In the genomic region with DNA sequence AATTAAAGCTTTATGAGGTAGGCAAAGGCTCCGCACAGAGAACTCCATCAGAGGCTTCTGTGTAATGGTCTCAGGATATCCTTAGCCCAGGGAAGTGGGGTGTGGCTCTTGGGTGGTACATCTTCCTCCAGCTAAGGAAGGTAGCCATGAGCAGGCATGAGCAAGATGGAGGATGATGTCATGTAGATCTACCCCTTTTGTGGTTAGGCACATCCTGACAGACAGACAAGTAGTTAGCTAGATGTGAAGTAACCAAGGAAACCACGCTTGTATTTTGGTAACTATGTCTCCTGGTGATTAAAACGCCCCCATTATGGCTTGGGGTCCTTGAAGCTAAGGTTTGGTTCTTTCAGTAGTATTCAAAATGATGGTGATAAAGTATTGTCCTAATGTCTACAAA, we compare ENCODE assay signal across 22 mouse cellular contexts.
DNase-seq lines count a peak whose midpoint lies in the region.
"Had no signal": no experiment of that assay in that cellular context is flagged by ENCODE, and none has a peak within 500 bp of the region (broad histone marks: within the 10 kb centered on the region; RNA-seq: fewer than 3 reads in every experiment).

No protein-coding gene starts in this region.

- H3K4me1 ChIP-seq in heart, embryonic 10.5 days, result no peaks in the 10 kb centered on the region
- H3K4me1 ChIP-seq in limb, embryonic 10.5 days, result peaks cover 10% of the 10 kb centered on the region
- H3K4me1 ChIP-seq: midbrain, embryonic 13.5 days; neural tube, embryonic 13.5 days had no signal

- H3K27ac ChIP-seq in heart, embryonic 10.5 days, result no peak overlapping the region
- H3K27ac ChIP-seq in limb, embryonic 10.5 days, result no peak overlapping the region
- H3K27ac ChIP-seq: forebrain, embryonic 10.5 days; kidney, embryonic 15.5 days; limb, embryonic 12.5 days; midbrain, embryonic 13.5 days; neural tube, embryonic 13.5 days had no signal

- no peaks in the 10 kb centered on the region for H3K9me3 ChIP-seq in heart, embryonic 10.5 days
- no peaks in the 10 kb centered on the region for H3K9me3 ChIP-seq in limb, embryonic 10.5 days (replicated peaks)
- H3K9me3 ChIP-seq: forebrain, embryonic 10.5 days; kidney, embryonic 15.5 days; limb, embryonic 12.5 days; midbrain, embryonic 13.5 days; neural tube, embryonic 13.5 days had no signal

- H3K4me3 ChIP-seq in heart, embryonic 10.5 days, result no peak overlapping the region
- no peak overlapping the region for H3K4me3 ChIP-seq in limb, embryonic 10.5 days
- H3K4me3 ChIP-seq: forebrain, embryonic 10.5 days; kidney, embryonic 15.5 days; limb, embryonic 12.5 days; midbrain, embryonic 13.5 days; neural tube, embryonic 13.5 days had no signal

- DNase-seq in heart, adult 11 months, result peak; percentile 50
- no peak for DNase-seq in heart, embryonic 10.5 days (ENCODE audit: low spot score)
- peak; percentile 33 to 54 for DNase-seq in CD8-positive naive resting alpha-beta T cell, adult 2 months (ENCODE audit: low read depth in 2 of 2, low spot score in 2 of 2)
- peak; percentile 69 for DNase-seq in induced T-regulatory cell, adult 2 months (ENCODE audit: low read depth)
- peak; percentile 20 to 50 for DNase-seq in natural killer cell, adult 2 months (ENCODE audit: low spot score in 2 of 2)
- no peak for DNase-seq in kidney, postnatal 36 days
- no peak for DNase-seq in spleen, postnatal 36 days (ENCODE audit: low spot score in 2 of 2)
- DNase-seq in limb, embryonic 10.5 days (ENCODE audit: low spot score), result no peak
- DNase-seq: adrenal gland, postnatal 25 days; cerebellum, adult 9-11 months; forebrain, postnatal 0 days; gastrocnemius, postnatal 25 days; kidney, postnatal 4 days; layer of hippocampus, adult 9-11 months; lung, adult 18-20 months; lung, postnatal 10 days; right cerebral cortex, postnatal 4 days had no signal

- 0 out of 2 replicates have a peak, but pooled peaks cover 4% of the 10 kb centered on the region for H3K27me3 ChIP-seq in heart, embryonic 10.5 days (ENCODE audit: insufficient read depth, poor library complexity, severe bottlenecking)
- H3K27me3 ChIP-seq in limb, embryonic 10.5 days (ENCODE audit: low read depth, poor library complexity, severe bottlenecking), result no peaks in the 10 kb centered on the region
- H3K27me3 ChIP-seq: kidney, embryonic 15.5 days; limb, embryonic 12.5 days; midbrain, embryonic 13.5 days; neural tube, embryonic 13.5 days had no signal

- 84% methylated on average over 3 of the region's 3 CpGs for WGBS in heart, embryonic 10.5 days
- WGBS in limb, embryonic 10.5 days, result 87% methylated on average over 3 of the region's 3 CpGs

- no peaks in the 10 kb centered on the region for H3K36me3 ChIP-seq in heart, embryonic 10.5 days
- H3K36me3 ChIP-seq in limb, embryonic 10.5 days, result no peaks in the 10 kb centered on the region
- H3K36me3 ChIP-seq: forebrain, embryonic 10.5 days; kidney, embryonic 15.5 days; limb, embryonic 12.5 days; midbrain, embryonic 13.5 days; neural tube, embryonic 13.5 days had no signal

Comparison
In these comparisons a context has a peak if more than half of its experiments do, and no peak if none do; other contexts are left out.
1. DNase-seq: peak in heart, adult 11 months (single experiment), CD8-positive naive resting alpha-beta T cell, adult 2 months (2 of 2), induced T-regulatory cell, adult 2 months (single experiment) and natural killer cell, adult 2 months (2 of 2); none in heart, embryonic 10.5 days (single experiment), kidney, postnatal 36 days (0 of 2), spleen, postnatal 36 days (0 of 2) and limb, embryonic 10.5 days (single experiment).